Mouse (Mus musculus) ES-E14 (cell line): ENCODE data around the gene Slc39a11. TPM values are rescaled to one million over a fixed set of nuclear protein-coding genes. Genes with fewer than 3 reads are reported as not detected.

ENCODE experiments used
- DNase-seq: peaks from one replicate; pipeline ENCODE4 v3.0.0-alpha.2; 2013; ENCODE audit warnings: low read depth, low spot score
- H3K27ac ChIP-seq: 2 replicates; pipeline ENCODE4 v1.5.1; 2012; ENCODE audit warnings: low read depth, mild to moderate bottlenecking, low read length, moderate library complexity, mixed read lengths; ENCODE audit not compliant: poor library complexity, insufficient read depth, severe bottlenecking
- H3K36me3 ChIP-seq: 2 replicates; pipeline ENCODE4 v1.6.1; 2012; ENCODE audit warnings: mild to moderate bottlenecking, low read length, moderate library complexity, mixed read lengths; ENCODE audit not compliant: control insufficient read depth, poor library complexity, insufficient read depth, severe bottlenecking
- H3K4me1 ChIP-seq, 2 experiments: fragments of 150-350 bp in 1 of 2; sonication (generic) in 1 of 2; 2 replicates each; pipeline ENCODE4 v1.6.1; 2012; ENCODE audit warnings: low read length in 2 of 2, mild to moderate bottlenecking in 1 of 2, mixed read lengths in 1 of 2; ENCODE audit not compliant: control insufficient read depth in 2 of 2, insufficient read depth in 2 of 2, poor library complexity in 1 of 2
- H3K4me3 ChIP-seq, 2 experiments: fragments of 150-350 bp in 1 of 2; sonication (generic) in 1 of 2; 2 replicates each; pipeline ENCODE4 v1.5.1; 2012; ENCODE audit warnings: low read length in 2 of 2, low read depth in 1 of 2, mild to moderate bottlenecking in 1 of 2, mixed read lengths in 1 of 2; ENCODE audit not compliant: insufficient read depth in 1 of 2, poor library complexity in 1 of 2, severe bottlenecking in 1 of 2
- H3K9ac ChIP-seq: 2 replicates; pipeline ENCODE4 v1.6.1; 2012; ENCODE audit warnings: low read depth, mild to moderate bottlenecking, low read length, mixed read lengths; ENCODE audit not compliant: poor library complexity, insufficient read depth, severe bottlenecking
- H3K9me3 ChIP-seq: fragments of 150-350 bp; sonication (generic); 2 replicates; pipeline ENCODE4 v1.6.1; 2012; ENCODE audit warnings: low read depth, mild to moderate bottlenecking, low read length; ENCODE audit not compliant: control insufficient read depth, insufficient read depth
- CHD2 ChIP-seq: IDR thresholded peaks from 2 replicates; pipeline ENCODE4 v1.6.1; 2014; ENCODE audit warnings: mild to moderate bottlenecking, low read depth, low read length, inconsistent platforms
- HCFC1 ChIP-seq: IDR thresholded peaks from 2 replicates; pipeline ENCODE4 v1.6.1; 2012; ENCODE audit warnings: low read length, inconsistent platforms, borderline replicate concordance; ENCODE audit not compliant: insufficient read depth
- MAFK ChIP-seq: IDR thresholded peaks from 2 replicates; pipeline ENCODE4 v1.6.1; 2014; ENCODE audit warnings: mild to moderate bottlenecking, low read depth, low read length, inconsistent platforms; ENCODE audit not compliant: insufficient read depth
- ZC3H11A ChIP-seq: IDR thresholded peaks from 2 replicates; pipeline ENCODE4 v1.6.1; 2012; ENCODE audit warnings: low read depth, mild to moderate bottlenecking, inconsistent platforms, low read length, borderline replicate concordance
- ZNF384 ChIP-seq: IDR thresholded peaks from 2 replicates; pipeline ENCODE4 v1.6.1; 2012; ENCODE audit warnings: low read depth, low read length, inconsistent platforms
- in situ Hi-C, 2 experiments: fragments of 600-800 bp; cut with MboI; formaldehyde crosslinking; loops; one replicate each; pipeline ENCODE4 v1.15.1; 2025; ENCODE audit warnings: low sequenced_read_pairs in 2 of 2, inconsistent platforms in 1 of 2; ENCODE audit not compliant: unreplicated experiment in 2 of 2
- total RNA-seq: library from RNA; depleted of rRNA; stranded (reverse); fragments of 300-350 nt; gene quantifications from 2 replicates; pipeline ENCODE4 v1.2.3, GENCODE M21; 2012

Gene Slc39a11
- total RNA-seq, 1 experiment: 17.0 TPM

DNA sequence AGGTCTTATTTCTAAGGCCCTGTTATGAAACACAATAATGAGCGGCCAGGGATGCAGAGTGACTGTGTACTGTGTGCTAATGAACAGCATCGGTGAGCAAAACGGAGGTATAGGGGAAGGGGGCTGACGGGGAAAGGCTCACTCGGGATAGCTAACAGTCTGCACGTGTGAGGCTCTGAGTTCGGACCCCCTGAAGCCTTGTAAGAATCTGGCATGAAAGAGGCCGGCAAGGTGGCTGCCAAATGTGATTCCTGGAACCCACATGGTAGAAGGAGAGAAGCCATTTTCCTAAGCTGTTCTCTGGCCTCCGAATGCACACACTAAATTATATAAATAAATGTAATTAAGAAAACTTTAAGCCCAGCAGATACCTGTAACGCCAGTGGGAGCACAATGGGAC lies 276.0 kb downstream of the Slc39a11 start:
- Histone ChIP-seq H3K9ac (no peak overlapping the region), H3K4me3 (no peak overlapping the region), H3K36me3 (no peaks in the 10 kb centered on the region), H3K27ac (no peak overlapping the region), H3K9me3 (no peaks in the 10 kb centered on the region), H3K4me1 (no peaks in the 10 kb centered on the region)
- in situ Hi-C loops: no loop called here
- no peak for TF ChIP-seq HCFC1
- TF ChIP-seq MAFK: no peak
- TF ChIP-seq ZC3H11A: no peak
- no peak for TF ChIP-seq CHD2
- TF ChIP-seq ZNF384: no peak
- no peak for DNase-seq

DNA sequence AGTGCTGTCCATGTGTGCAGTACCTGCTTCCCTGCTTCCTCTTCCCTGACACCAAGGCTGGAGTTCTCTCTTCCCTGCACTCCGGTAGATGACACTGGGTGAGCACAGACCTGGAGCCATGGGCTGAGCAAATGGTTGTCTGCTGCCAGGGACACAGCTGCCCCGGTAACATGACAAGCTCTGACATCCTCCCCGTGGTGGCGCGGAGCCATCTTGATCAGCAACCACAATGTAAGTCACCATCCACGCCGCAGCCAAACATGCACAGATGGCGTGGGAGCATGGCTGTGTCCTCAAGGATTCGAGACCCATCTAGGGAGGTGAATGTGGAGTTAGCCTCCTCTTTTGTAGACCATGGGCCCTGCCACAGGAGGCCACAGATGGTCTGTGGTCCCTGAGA lies 276.5 kb downstream of the Slc39a11 start:
- TF ChIP-seq HCFC1 (no peak), CHD2 (no peak), ZC3H11A (no peak), MAFK (no peak), ZNF384 (no peak)
- H3K27ac ChIP-seq: no peak overlapping the region

DNA sequence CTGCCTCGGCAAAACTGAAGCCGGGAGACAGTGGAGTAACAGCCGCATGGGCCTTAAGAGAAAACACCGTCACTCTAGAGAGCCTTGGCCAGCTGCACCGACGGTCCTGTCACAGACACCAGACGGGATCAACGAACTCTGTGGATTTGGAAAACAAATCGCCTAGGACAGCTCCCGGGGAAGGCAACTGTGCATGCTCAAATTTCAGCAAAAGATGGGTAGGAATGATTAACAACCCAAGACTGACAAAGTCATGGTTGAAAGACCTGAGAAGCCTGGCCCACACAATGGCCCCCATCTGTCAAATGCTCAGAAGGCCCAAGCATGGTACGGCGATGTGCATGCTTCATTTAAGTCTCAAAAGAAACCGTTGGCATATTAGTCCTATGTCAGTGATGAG lies 281.8 kb downstream of the Slc39a11 start:
- Histone ChIP-seq H3K9ac (no peak overlapping the region), H3K4me1 (no peaks in the 10 kb centered on the region), H3K9me3 (no peaks in the 10 kb centered on the region), H3K4me3 (no peak overlapping the region), H3K27ac (no peak overlapping the region), H3K36me3 (no peaks in the 10 kb centered on the region)
- no peak for DNase-seq
- no peak for TF ChIP-seq MAFK
- TF ChIP-seq CHD2: no peak
- TF ChIP-seq HCFC1: no peak
- TF ChIP-seq ZNF384: no peak
- no peak for TF ChIP-seq ZC3H11A
- in situ Hi-C loops: no loop called here

More for the DNA sequence above, 276.5 kb downstream of the Slc39a11 start:
- no peak overlapping the region for H3K9ac ChIP-seq
- no peak for DNase-seq
- H3K9me3 ChIP-seq: no peaks in the 10 kb centered on the region
- no peaks in the 10 kb centered on the region for H3K4me1 ChIP-seq
- in situ Hi-C loops: no loop called here
- H3K4me3 ChIP-seq: no peak overlapping the region
- no peaks in the 10 kb centered on the region for H3K36me3 ChIP-seq

DNA sequence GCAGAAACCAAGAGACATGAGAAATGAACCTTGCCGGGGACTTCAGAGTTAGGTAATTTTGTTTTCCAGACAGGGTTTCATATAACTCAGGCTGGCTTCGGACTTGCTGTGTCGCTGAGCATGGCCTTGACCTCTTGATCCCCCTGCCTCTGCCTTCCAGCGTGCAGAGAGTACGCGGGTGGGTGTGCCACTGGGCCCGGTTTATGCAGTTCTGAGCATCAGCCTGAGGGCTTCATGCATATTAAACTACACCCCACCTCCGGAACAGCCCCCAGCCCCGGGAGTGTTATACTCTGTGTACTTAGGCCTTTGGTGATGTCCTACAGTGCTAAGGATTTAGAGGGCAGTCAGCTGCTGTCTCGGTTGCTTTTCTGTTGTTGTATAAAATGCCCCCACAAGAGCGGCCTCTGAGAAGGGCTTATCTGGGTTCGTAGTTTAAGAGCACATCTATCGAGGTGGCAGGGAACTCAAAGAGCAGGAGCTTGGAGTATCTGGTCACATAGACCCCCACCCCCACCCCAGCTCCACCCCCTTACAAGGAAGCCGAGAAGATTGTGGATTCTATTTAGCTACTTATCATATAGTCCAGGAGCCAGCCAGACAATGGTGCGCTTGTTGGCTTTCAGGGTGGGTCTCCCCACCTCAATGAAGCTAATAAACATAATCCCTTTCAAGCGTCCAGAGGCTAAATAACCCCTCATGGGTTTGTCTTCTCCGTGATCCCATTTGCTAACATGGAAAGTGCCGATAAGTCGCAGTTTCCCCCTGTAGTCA lies 283.4 kb downstream of the Slc39a11 start:
- H3K4me3 ChIP-seq: no peak overlapping the region
- in situ Hi-C loops: no loop called here
- H3K9me3 ChIP-seq: no peaks in the 10 kb centered on the region
- DNase-seq: no peak
- no peak overlapping the region for H3K27ac ChIP-seq
- no peaks in the 10 kb centered on the region for H3K36me3 ChIP-seq
- TF ChIP-seq ZNF384: no peak
- no peak for TF ChIP-seq HCFC1
- no peak for TF ChIP-seq CHD2
- no peak for TF ChIP-seq MAFK
- no peak for TF ChIP-seq ZC3H11A
- no peak overlapping the region for H3K9ac ChIP-seq
- no peaks in the 10 kb centered on the region for H3K4me1 ChIP-seq

DNA sequence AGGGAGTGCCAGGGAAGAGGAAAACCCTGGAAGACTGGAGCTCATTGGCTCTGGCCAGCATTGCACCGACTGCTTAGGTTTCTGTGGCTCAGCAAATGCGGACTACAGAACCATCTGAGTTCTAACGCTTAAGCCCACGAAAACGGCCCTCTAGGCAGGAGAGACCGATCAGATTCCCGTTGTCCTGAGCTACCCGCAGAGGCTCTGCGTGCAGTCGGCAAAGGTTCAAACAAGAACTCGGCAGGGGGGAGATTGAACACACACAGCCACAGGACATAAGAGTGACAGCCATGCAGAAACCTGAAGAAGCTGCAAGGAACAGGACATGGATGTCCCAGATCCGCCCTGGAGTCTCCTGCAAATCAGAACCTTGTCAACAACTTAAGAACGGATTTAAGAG lies 286.1 kb downstream of the Slc39a11 start:
- H3K4me3 ChIP-seq: no peak overlapping the region
- no peaks in the 10 kb centered on the region for H3K36me3 ChIP-seq
- no peaks in the 10 kb centered on the region for H3K9me3 ChIP-seq
- no peak overlapping the region for H3K27ac ChIP-seq
- in situ Hi-C loops: no loop called here
- TF ChIP-seq ZNF384: no peak
- DNase-seq: no peak
- H3K9ac ChIP-seq: no peak overlapping the region
- H3K4me1 ChIP-seq: 0 out of 4 replicates have a peak, but pooled peaks cover 0 to 2% of the 10 kb centered on the region in 2 experiments
